Mouse (Mus musculus): ENCODE data around the gene Kcnip4.

Gene Kcnip4

GRCm38 (mm10) chr5:49352061-49352460, 172.6 kb downstream of the Kcnip4 start:
- DNase-seq (ENCODE audit: low spot score), result no peak

- DNase-seq (ENCODE audit: low spot score), result peak; percentile 81
Observed at GRCm38 (mm10) chr5:49350126-49350909, 174.4 kb downstream of the Kcnip4 start.

GRCm38 (mm10) chr5:49349541-49349940, 175.2 kb downstream of the Kcnip4 start:
- no peak for DNase-seq (ENCODE audit: low spot score)

GRCm38 (mm10) chr5:49348511-49348910, 176.2 kb downstream of the Kcnip4 start:
- DNase-seq (ENCODE audit: low spot score), result no peak

GRCm38 (mm10) chr5:49344606-49345005, 180.1 kb downstream of the Kcnip4 start:
- no peak for DNase-seq (ENCODE audit: low spot score)

GRCm38 (mm10) chr5:49337164-49337563, 187.5 kb downstream of the Kcnip4 start:
- peak; percentile 2 for DNase-seq (ENCODE audit: low spot score)

GRCm38 (mm10) chr5:49333063-49333462, 191.6 kb downstream of the Kcnip4 start:
- no peak for DNase-seq (ENCODE audit: low spot score)

GRCm38 (mm10) chr5:49329023-49329422, 195.7 kb downstream of the Kcnip4 start:
- DNase-seq (ENCODE audit: low spot score), result no peak

- no peak for DNase-seq (ENCODE audit: low spot score)
Observed at GRCm38 (mm10) chr5:49318661-49319060, 206.0 kb downstream of the Kcnip4 start.

GRCm38 (mm10) chr5:49317869-49318268, 206.8 kb downstream of the Kcnip4 start:
- no peak for DNase-seq (ENCODE audit: low spot score)

- DNase-seq (ENCODE audit: low spot score), result no peak
Observed at GRCm38 (mm10) chr5:49306796-49307195, 217.9 kb downstream of the Kcnip4 start.

- no peak for DNase-seq (ENCODE audit: low spot score)
Observed at GRCm38 (mm10) chr5:49305321-49305720, 219.4 kb downstream of the Kcnip4 start.

- no peak for DNase-seq (ENCODE audit: low spot score)
Observed at GRCm38 (mm10) chr5:49298654-49299053, 226.1 kb downstream of the Kcnip4 start.

- DNase-seq (ENCODE audit: low spot score), result no peak
Observed at GRCm38 (mm10) chr5:49292421-49292820, 232.3 kb downstream of the Kcnip4 start.

- no peak for DNase-seq (ENCODE audit: low spot score)
Observed at GRCm38 (mm10) chr5:49291801-49292200, 232.9 kb downstream of the Kcnip4 start.

- peak; percentile 5 for DNase-seq (ENCODE audit: low spot score)
Observed at GRCm38 (mm10) chr5:49285455-49286135, 239.1 kb downstream of the Kcnip4 start.

GRCm38 (mm10) chr5:49284776-49285175, 239.9 kb downstream of the Kcnip4 start:
- DNase-seq (ENCODE audit: low spot score), result no peak

- no peak for DNase-seq (ENCODE audit: low spot score)
Observed at GRCm38 (mm10) chr5:49283403-49283802, 241.3 kb downstream of the Kcnip4 start.

- no peak for DNase-seq (ENCODE audit: low spot score)
Observed at GRCm38 (mm10) chr5:49271864-49272263, 252.8 kb downstream of the Kcnip4 start.

GRCm38 (mm10) chr5:49268807-49269206, 255.9 kb downstream of the Kcnip4 start:
- no peak for DNase-seq (ENCODE audit: low spot score)

- no peak for DNase-seq (ENCODE audit: low spot score)
Observed at GRCm38 (mm10) chr5:49259356-49259755, 265.4 kb downstream of the Kcnip4 start.

- no peak for DNase-seq (ENCODE audit: low spot score)
Observed at GRCm38 (mm10) chr5:49256850-49257249, 267.9 kb downstream of the Kcnip4 start.

- DNase-seq (ENCODE audit: low spot score), result no peak
Observed at GRCm38 (mm10) chr5:49255983-49256382, 268.7 kb downstream of the Kcnip4 start.

Measured in embryo, embryonic 10.5 days (tissue).